Mouse (Mus musculus) frontal cortex, postnatal 14 days (tissue): ENCODE measurements around the gene Mier2.

ENCODE experiments used
- DNase-seq, 2 experiments: peaks; one replicate each; pipeline ENCODE4 v3.0.0; 2022; ENCODE audit warnings: low spot score in 2 of 2

The Mier2 gene

GRCm38 (mm10) chr10:79539701-79540495, 15.1 kb downstream of the Mier2 start:
- no peak for DNase-seq

- DNase-seq, result no peak
These were observed 16.1 kb downstream of the Mier2 start for GRCm38 (mm10) chr10:79538873-79539272.

- no peak for DNase-seq
These were observed 16.7 kb downstream of the Mier2 start for GRCm38 (mm10) chr10:79538323-79538722.

- no peak for DNase-seq
These were observed 17.2 kb downstream of the Mier2 start for GRCm38 (mm10) chr10:79537781-79538180.

- DNase-seq, result no peak
These were observed 17.7 kb downstream of the Mier2 start for GRCm38 (mm10) chr10:79537271-79537670.

- no peak for DNase-seq
These were observed 18.4 kb downstream of the Mier2 start for GRCm38 (mm10) chr10:79536461-79537080.

- no peak for DNase-seq
These were observed 19.6 kb downstream of the Mier2 start for GRCm38 (mm10) chr10:79535431-79535830.

- DNase-seq, result peak in 1 of 2 experiments; percentile 1
These were observed 20.6 kb downstream of the Mier2 start for GRCm38 (mm10) chr10:79534426-79534825.

- peak in 1 of 2 experiments; percentile 3 for DNase-seq
These were observed 21.7 kb downstream of the Mier2 start, which contains the start of gene Plpp2 for GRCm38 (mm10) chr10:79533126-79533911. TSS of gene Plpp2 (minus strand) at chr10:79533796.

- no peak for DNase-seq
These were observed 22.3 kb downstream of the Mier2 start for GRCm38 (mm10) chr10:79532678-79533077.

GRCm38 (mm10) chr10:79531593-79531992, 23.4 kb downstream of the Mier2 start:
- DNase-seq, result no peak

- DNase-seq, result no peak
These were observed 24.3 kb downstream of the Mier2 start for GRCm38 (mm10) chr10:79530721-79531120.

GRCm38 (mm10) chr10:79530241-79530640, 24.8 kb downstream of the Mier2 start:
- DNase-seq, result no peak

GRCm38 (mm10) chr10:79528081-79528480, 26.9 kb downstream of the Mier2 start:
- DNase-seq, result no peak

- DNase-seq, result no peak
These were observed 27.6 kb downstream of the Mier2 start for GRCm38 (mm10) chr10:79527453-79527845.

GRCm38 (mm10) chr10:79526661-79527452, 28.1 kb downstream of the Mier2 start:
- no peak for DNase-seq

- DNase-seq, result no peak
These were observed 29.3 kb downstream of the Mier2 start for GRCm38 (mm10) chr10:79525456-79526325.

- no peak for DNase-seq
These were observed 30.6 kb downstream of the Mier2 start for GRCm38 (mm10) chr10:79524433-79524832.

- no peak for DNase-seq
These were observed 48.3 kb downstream of the Mier2 start for GRCm38 (mm10) chr10:79506709-79507108.

GRCm38 (mm10) chr10:79502830-79503644, 52.0 kb downstream of the Mier2 start:
- DNase-seq, result no peak
